Mouse (Mus musculus): ENCODE data around the gene Zfp420. TPM values are rescaled to one million over a fixed set of nuclear protein-coding genes. Genes with fewer than 3 reads are reported as not detected.
A peak's percentile ranks its signal among the peaks of the same experiment; 100 is the strongest.

The Zfp420 gene
- total RNA-seq, 4 experiments from 2014 or later = 3.0 to 4.0 (median 3.8) TPM

DNA sequence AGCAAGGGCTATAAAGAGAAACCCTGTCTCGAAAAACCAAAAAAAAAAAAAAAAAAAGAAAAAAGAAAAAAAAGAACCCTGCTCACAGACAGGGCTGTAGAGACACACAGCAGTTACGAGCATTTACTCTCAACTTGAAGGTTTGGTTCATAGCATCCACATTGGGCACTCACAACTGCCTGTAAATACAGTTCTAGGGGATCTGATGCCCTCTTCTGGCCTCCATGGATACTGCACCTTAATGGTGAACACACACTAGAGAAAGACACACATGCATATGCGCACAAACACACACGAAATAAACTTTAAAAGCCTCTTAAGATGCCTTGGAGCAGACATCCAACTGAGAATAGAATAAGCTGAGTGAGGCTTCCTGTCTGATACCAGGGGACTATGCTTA is 38.6 kb downstream of the Zfp420 start:
- no peak for DNase-seq (ENCODE audit: low spot score)

GRCm38 (mm10) chr7:29904101-29904500 is 44.3 kb downstream of the Zfp420 start:
- no peak for DNase-seq (ENCODE audit: low spot score)

DNA sequence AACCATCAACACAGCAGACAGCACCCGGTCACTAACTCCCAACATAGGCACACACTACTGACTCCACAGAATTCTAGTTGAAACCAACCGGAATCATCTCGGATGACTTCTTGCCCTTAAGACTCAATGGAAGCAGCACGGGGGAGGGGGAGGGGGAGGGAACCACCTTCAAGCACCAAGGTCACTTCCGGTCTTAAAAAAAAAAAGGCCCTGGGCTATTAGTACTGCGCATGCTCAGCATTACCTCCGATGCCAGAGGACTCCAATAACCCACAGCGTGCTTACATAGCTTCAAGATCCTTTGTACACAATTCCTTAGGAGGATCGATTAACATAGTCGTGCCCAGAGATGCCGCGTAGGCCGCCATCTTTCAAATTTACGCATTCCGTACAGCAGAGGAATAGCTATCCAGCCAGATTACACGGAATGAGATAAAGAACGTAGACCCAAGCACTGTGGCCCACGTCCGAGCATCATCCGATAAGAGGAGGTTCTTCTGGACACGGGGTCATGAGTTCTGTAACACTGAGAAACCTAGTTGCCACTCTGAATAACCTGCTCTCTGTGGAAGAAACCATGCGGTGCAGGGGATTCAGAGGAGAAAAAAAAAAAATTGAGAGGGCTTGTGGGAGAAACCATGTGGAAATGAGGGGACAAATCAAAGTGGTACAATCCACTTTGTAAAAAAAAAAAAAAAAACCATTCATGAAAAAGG is 46.3 kb downstream of the Zfp420 start, which contains the start of gene Zfp27:
Zfp27 (minus strand) TSS at position 607 of the 716 bp plus-strand sequence.
- peak; percentile 74 for DNase-seq (ENCODE audit: low spot score)

- no peak for DNase-seq (ENCODE audit: low spot score)
Observed at GRCm38 (mm10) chr7:29906682-29907058, 46.9 kb downstream of the Zfp420 start.

- no peak for DNase-seq (ENCODE audit: low spot score)
Observed at GRCm38 (mm10) chr7:29907206-29907605, 47.4 kb downstream of the Zfp420 start.

DNA sequence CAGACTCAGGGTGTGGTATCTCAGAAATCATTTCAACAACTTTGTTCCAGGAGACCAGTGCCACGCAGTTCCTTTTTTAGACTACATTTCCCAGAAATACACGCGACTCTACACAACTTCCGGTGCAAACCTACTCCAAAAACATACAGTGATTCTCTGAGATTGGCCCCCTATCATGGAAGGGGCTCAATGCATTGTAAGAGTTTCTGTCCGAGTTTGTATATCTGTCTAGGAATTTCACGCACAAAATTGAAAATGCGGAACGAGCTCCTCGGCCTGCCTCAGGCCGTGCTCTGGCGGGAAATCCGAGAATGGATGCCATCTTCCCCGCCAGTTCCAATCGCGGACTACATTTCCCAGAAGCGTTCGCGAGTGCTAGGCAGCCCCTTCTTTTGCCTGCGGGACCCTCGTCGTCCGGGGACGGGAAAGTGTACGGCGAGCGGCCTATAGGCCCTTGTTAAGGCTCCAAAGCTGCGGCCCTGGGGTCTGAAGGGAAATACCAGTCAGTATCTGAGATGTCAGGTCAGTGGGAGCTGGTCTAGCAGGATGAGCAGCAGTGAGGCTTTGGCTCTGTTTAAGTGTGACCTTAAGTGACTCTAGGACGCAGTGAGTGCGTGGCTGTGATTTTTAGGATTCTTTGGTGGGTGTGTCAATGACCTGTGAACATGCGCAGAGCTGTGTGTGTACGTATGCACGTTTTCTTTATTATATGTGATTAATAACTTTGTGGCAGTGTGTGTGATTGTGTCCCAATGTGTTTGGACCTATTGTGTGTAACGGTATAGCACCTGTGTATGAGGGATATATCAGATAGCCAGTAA is 48.6 kb downstream of the Zfp420 start, which contains the start of gene Zfp383:
Zfp383 (plus strand) TSS at position 94 of the 821 bp plus-strand sequence.
- DNase-seq (ENCODE audit: low spot score) = peak; percentile 86

- no peak for DNase-seq (ENCODE audit: low spot score)
Observed at GRCm38 (mm10) chr7:29910252-29910651, 50.5 kb downstream of the Zfp420 start.

DNA sequence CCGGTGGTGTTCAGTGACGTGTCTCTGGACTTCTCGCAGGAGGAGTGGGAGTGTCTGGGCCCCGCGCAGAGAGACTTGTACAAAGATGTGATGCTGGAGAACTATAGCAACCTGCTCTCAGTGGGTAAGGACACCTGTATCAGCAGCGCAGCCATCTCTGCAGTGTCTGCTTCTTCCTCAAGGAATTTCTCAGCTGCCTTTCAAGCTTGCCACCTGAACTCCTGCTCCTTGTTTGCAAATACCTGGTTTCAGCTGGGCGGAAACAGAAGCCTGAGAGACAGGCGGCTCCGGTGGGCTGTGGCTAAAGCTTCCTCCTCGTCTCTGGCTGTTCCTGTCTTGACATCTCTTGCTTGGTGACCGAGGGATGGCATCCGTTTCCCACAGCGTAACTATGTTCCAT is 52.4 kb downstream of the Zfp420 start:
- DNase-seq (ENCODE audit: low spot score) = no peak

GRCm38 (mm10) chr7:29917371-29918061 is 57.7 kb downstream of the Zfp420 start:
- DNase-seq (ENCODE audit: low spot score) = no peak

- DNase-seq (ENCODE audit: low spot score) = no peak
Observed at GRCm38 (mm10) chr7:29918062-29918453, 58.3 kb downstream of the Zfp420 start.

DNA sequence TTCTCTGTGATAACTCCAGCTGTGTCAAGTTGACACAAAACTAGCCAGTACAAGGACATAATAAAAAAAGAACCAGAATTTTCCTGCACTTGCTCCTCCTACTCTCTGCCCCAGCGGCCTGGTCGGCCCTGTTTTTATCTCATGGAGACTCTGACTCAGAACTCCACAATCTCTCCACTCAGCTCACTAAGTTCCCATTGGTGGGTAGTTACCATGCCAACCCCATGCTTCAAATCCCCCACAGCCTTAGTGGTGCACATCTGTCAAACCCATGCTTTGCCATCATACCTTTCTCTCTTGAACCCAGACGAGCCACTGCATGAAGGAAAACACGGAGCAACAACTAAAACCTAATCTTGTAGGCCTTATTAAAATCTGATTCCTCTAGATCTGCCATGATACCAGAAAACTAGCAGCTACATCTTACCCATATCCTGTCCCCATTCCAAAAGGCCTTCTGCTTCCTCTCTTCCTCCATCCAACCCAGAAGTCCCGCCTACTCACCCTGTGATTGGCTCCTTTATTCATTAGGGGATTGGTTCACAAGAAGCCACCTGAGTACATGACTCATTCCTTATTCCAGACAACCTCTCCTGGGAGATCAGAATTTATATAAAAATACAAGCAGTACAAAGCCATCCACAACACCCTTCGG is 61.8 kb downstream of the Zfp420 start:
- no peak for DNase-seq (ENCODE audit: low spot score)

DNA sequence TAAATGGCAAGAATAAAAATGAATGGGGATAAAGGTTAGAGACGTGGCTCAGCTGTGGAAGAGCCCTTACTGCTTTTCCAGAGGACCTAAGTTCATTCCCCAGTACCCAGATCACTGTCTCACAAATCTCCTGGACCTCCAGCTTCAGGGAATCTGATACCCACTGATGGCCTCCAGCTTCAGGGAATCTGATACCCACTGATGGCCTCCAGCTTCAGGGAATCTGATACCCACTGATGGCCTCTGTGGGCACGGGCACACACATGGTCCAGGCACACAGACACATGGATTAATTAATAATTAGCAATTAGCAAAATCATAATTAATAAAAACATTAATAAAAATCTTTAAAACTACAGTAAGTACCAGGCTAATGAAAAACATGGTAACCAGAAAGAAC is 63.0 kb downstream of the Zfp420 start:
- DNase-seq (ENCODE audit: low spot score) = no peak

Small RNA genes within 50 kb of the gene (microRNA-seq; reads per million reads assigned to microRNA genes)
- gene Mir7668 = not detected

Other genes with a start within 250 kb of the Zfp420 start
- gene Catsperg2, start 132.9 kb upstream of the Zfp420 start, total RNA-seq (2022) = not detected
- gene Zfp84, start 91.4 kb upstream of the Zfp420 start, total RNA-seq (2022) = 10 to 100 TPM in 3 of 4 experiments, 1 to 10 TPM in 1; 9.9 to 12.2 (median 10.7) TPM
- gene Zfp30, start 76.0 kb upstream of the Zfp420 start, total RNA-seq (2022) = 1 to 10 TPM; 4.3 to 6.2 (median 5.1) TPM
- 10 to 100 TPM in 3 of 4 experiments, 1 to 10 TPM in 1; 10.0 to 13.4 (median 11.8) TPM for gene Zfp790, start 43.9 kb upstream of the Zfp420 start, total RNA-seq (2022)
- under 1 TPM; 0.33 to 0.72 (median 0.47) TPM for gene Zfp940, start 6.3 kb upstream of the Zfp420 start, total RNA-seq (2022)
- gene Zfp27, start 46.6 kb downstream of the Zfp420 start, total RNA-seq (2022) = 1 to 10 TPM; 8.4 to 9.3 (median 8.6) TPM
- 1 to 10 TPM; 3.8 to 9.5 (median 6.4) TPM for gene Zfp383, start 48.2 kb downstream of the Zfp420 start, total RNA-seq (2022)
- 1 to 10 TPM; 5.8 to 6.5 (median 6.0) TPM for gene Zfp74, start 94.1 kb downstream of the Zfp420 start, total RNA-seq (2022)
- 10 to 100 TPM; 16.9 to 27.9 (median 21.5) TPM for gene Zfp568, start 124.0 kb downstream of the Zfp420 start, total RNA-seq (2022)
- 1 to 10 TPM; 2.4 to 3.0 (median 2.6) TPM for gene Zfp14, start 191.4 kb downstream of the Zfp420 start, total RNA-seq (2022)
- gene Zfp82, start 212.9 kb downstream of the Zfp420 start, total RNA-seq (2022) = 1 to 10 TPM; 2.1 to 3.0 (median 2.6) TPM
- gene Gm26920, start 230.4 kb downstream of the Zfp420 start, total RNA-seq (2022) = under 1 TPM in 1 of 4 experiments, not detected in 3; 0.28 TPM
- 1 to 10 TPM in 3 of 4 experiments, under 1 TPM in 1; 0.82 to 1.8 (median 1.6) TPM for gene Zfp566, start 230.5 kb downstream of the Zfp420 start, total RNA-seq (2022)
- gene Zfp260, start 234.8 kb downstream of the Zfp420 start, total RNA-seq (2022) = 10 to 100 TPM; 25.3 to 34.5 (median 31.3) TPM